Mouse (Mus musculus): Measurements from ENCODE around the gene Serpinb9e.
"Not testable (repeated sequence)": the region's sequence is repeated elsewhere in the genome, so short reads cannot be mapped to it uniquely, and the experiment has no call there.

Gene Serpinb9e

GRCm38 (mm10) chr13:33249312-33249711, at the start of gene Serpinb9e:
TSS of gene Serpinb9e (plus strand) at chr13:33249612.
- POLR2A ChIA-PET, CTCF ChIA-PET: not testable (repeated sequence)

- ChIA-PET CTCF (no interaction called here), POLR2A (no interaction called here)
Observed at GRCm38 (mm10) chr13:33199740-33200139, 49.7 kb upstream of the Serpinb9e start.

GRCm38 (mm10) chr13:33308631-33309030, 59.2 kb downstream of the Serpinb9e start:
- CTCF ChIA-PET, POLR2A ChIA-PET: not testable (repeated sequence)

All from embryonic stem cell, embryonic (primary cell).